Mouse (Mus musculus) mesoderm, embryonic 11.5 days (tissue): Measurements from ENCODE around the gene Eno1.
"Not testable (repeated sequence)": the region's sequence is repeated elsewhere in the genome, so short reads cannot be mapped to it uniquely, and the experiment has no call there.

Experiments used
- DNase-seq: peaks from one replicate; pipeline ENCODE4 v3.0.0-alpha.2; 2012; ENCODE audit warnings: low read depth, low spot score

Gene Eno1

GRCm38 (mm10) chr4:150281018-150281761 is 44.7 kb downstream of the Eno1 start, which contains the start of gene Rere:
Gene Rere (plus strand): TSS chr4:150281646.
- peak; percentile 98 for DNase-seq

DNA sequence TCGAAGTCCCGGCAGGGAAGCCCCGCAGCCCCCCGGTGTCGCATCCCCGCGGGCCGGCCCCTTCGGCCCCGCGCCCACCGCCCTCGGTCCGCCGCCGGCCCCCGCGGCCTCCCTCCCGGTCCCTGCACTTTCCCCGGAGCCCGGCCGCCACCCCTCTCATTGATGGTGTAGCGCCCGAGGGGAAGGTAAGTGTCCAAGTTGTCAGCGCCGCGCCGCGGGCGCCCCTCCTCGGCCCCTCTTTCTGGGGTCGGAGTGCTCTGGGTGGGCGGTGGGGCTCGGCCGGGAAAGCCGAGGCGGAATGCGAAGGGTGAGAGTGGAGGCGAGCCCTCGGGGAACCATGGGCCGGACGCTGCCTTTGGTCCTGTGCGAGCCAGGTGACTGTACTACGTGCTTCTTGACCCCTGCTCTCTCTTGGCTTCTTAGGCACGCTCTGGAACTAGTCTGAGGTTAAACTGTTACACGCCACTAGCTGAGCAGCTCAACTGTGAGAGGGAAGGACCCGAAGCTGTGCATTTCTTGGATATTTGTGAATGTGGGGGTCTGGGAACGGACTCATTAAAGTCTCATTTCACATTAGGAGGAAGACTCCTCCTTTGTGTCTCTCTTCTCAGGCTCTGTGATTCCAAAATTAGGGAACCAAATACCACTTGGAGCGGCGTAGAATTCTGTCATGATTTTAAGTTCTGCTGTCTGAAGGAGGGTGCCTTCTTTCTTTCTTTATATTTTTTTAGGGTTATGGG is 45.5 kb downstream of the Eno1 start:
- peak; percentile 49 for DNase-seq

- no peak for DNase-seq
These were observed 46.3 kb downstream of the Eno1 start for GRCm38 (mm10) chr4:150282631-150283334.

GRCm38 (mm10) chr4:150283335-150283638 is 46.8 kb downstream of the Eno1 start:
- no peak for DNase-seq

DNA sequence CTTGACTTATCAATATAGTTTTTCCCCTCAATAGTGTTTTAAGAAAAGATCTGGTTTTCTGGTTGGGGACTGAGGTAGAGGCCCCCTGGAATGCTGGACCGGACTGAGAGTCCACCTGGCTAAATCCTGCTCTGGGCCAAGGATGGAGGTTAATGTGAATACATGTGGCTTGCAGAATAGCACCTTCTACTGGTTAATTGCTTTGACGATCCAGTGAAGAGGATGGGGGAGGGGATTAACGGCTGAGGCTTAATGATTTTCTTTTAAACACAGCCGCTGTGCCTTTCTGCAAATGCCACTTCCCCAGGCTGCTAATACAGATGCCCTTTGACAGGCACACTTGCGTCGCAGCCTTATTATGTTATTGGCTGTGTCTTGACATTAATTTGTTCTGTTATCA is 47.5 kb downstream of the Eno1 start:
- peak; percentile 49 for DNase-seq

DNA sequence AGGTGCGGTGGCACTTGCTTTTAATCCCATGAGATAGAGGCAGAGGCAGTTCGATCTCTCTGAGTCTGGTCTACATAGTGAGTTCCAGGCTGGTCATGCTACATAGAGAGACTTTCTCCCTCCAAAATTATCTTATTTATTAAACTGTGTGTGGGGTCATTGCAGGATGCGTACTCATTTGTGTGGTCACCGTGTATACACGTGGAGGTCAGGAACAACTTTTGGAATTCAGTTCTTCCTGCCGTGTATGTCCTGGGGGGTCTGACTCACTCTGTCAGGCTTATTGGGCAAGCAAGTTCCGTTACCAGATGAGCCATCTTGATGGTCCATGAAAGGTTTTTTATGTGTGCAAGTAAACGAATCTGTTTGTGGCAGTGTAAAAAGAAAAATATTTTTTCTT is 50.5 kb downstream of the Eno1 start:
- DNase-seq, result no peak

DNA sequence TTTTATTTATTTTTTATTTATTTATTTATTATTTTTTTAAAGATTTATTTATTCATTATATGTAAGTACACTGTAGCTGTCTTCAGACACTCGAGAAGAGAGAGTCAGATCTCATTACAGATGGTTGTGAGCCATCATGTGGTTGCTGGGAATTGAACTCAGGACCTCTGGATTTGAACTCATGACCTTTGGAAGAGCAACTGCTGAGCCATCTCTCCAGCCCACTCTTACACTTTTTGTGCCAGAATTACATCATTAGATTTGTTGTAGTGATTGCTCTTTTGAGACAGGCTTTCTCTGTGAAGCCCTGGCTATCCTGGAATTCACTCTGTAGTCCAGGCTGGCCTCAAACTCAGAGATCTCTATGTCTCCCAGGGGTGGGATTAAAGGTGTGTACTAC is 50.9 kb downstream of the Eno1 start:
- not testable (repeated sequence) for DNase-seq

GRCm38 (mm10) chr4:150291900-150292299 is 55.4 kb downstream of the Eno1 start:
- DNase-seq, result no peak

DNA sequence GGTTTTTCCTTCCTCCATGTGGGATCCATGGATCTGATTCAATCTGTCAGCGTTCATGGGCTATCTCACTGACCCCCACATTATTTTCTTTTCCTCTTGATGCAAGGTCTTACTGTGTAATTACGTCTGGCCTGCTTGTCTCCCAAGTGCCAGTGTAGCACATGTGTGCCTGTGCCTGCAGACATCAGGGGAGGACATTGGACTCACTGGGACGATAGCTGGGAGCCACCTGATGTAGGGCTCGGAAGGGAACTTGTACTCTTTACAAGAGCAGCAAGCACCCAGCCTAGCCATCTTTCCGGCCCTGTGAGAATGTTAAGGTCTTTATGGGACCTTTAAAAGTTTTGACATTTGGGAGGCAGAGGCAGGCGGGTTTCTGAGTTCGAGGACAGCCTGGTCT is 58.3 kb downstream of the Eno1 start:
- DNase-seq, result no peak

DNA sequence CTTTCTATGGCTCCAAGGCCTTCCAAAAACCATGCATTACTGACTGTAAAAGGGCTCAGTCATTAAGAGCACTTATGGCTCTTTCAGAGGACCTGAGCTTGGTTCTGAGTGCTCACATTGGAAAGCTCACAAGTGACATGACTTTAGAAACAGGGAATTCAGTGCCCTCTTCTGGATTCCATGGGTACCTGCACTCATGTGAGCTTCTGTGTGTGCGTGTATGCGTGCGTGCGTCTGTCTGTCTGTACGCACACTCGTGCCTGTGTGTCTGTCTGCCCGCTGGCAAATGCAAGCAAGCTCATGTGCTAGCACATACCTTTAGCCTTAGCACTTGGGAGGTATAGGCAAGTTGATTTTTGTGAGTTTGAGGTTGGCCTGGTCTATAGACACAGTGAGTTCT is 59.4 kb downstream of the Eno1 start:
- DNase-seq, result no peak
